Mouse (Mus musculus) limb, embryonic 10.5 days (tissue): ENCODE results near the gene Wdr59. TPM values are rescaled to one million over a fixed set of nuclear protein-coding genes. Genes with fewer than 3 reads are reported as not detected.

Experiments
- DNase-seq: peaks from one replicate; pipeline ENCODE4 v3.0.0-alpha.2; 2017; ENCODE audit warnings: low spot score
- H3K27ac ChIP-seq: fragments of 300-500 bp; sonication (generic); 2 replicates; pipeline ENCODE4 v1.5.1; 2016; ENCODE audit warnings: mild to moderate bottlenecking
- H3K27me3 ChIP-seq: fragments of 300-500 bp; sonication (generic); 2 replicates; pipeline ENCODE4 v1.6.1; 2016; ENCODE audit warnings: low read depth, mild to moderate bottlenecking; ENCODE audit not compliant: poor library complexity, severe bottlenecking
- H3K36me3 ChIP-seq: fragments of 300-500 bp; sonication (generic); 2 replicates; pipeline ENCODE4 v1.6.1; 2016; ENCODE audit warnings: mild to moderate bottlenecking, moderate library complexity
- H3K4me1 ChIP-seq: fragments of 300-500 bp; sonication (generic); 2 replicates; pipeline ENCODE4 v1.6.1; 2016
- H3K4me3 ChIP-seq: fragments of 300-500 bp; sonication (generic); 2 replicates; pipeline ENCODE4 v1.5.1; 2016; ENCODE audit warnings: mild to moderate bottlenecking, moderate library complexity
- H3K9me3 ChIP-seq: fragments of 300-500 bp; sonication (generic); replicated peaks from 2 replicates; pipeline ENCODE4 v1.6.1; 2016; ENCODE audit warnings: mild to moderate bottlenecking
- WGBS: fragments of 180-500 bp; shearing (Covaris S2); methylation state at CpG from one replicate; pipeline ENCODE4 v1.1.7; 2016; 5-methylcytosine and 5-hydroxymethylcytosine counted together
- polyA plus RNA-seq: library from polyadenylated mRNA; unstranded; fragments of >200 nt; fragmentation: Nextera tagmentation; extraction: Ambion mirVana; gene quantifications from 2 replicates; pipeline ENCODE4 v1.2.1, GENCODE M21; 2016

Wdr59 gene
- polyA plus RNA-seq, 1 experiment from 2014 or later = 6.4 TPM

GRCm38 (mm10) chr8:111535491-111535890 lies 13.6 kb upstream of the Wdr59 start:
- Histone ChIP-seq H3K36me3 (peaks cover 2% of the 10 kb centered on the region; the same call in 1 of the 2 replicates), H3K9me3 (no peaks in the 10 kb centered on the region), H3K4me1 (peaks cover 30% of the 10 kb centered on the region), H3K27me3 (no peaks in the 10 kb centered on the region), H3K4me3 (peak overlapping the region; percentile 99), H3K27ac (peak overlapping the region; percentile 98)
- WGBS = 53% methylated on average over 5 of the region's 5 CpGs
- DNase-seq = no peak

- no peaks in the 10 kb centered on the region for H3K27me3 ChIP-seq
- WGBS = 81% methylated on average over 4 of the region's 4 CpGs
- no peaks in the 10 kb centered on the region for H3K9me3 ChIP-seq
- peaks cover 11% of the 10 kb centered on the region for H3K4me1 ChIP-seq
- DNase-seq = no peak
- H3K4me3 ChIP-seq = no peak overlapping the region
- H3K27ac ChIP-seq = no peak overlapping the region
- no peaks in the 10 kb centered on the region for H3K36me3 ChIP-seq
Observed at GRCm38 (mm10) chr8:111533503-111533902, 11.6 kb upstream of the Wdr59 start.

GRCm38 (mm10) chr8:111531621-111532020 lies 9.7 kb upstream of the Wdr59 start:
- Histone ChIP-seq H3K4me1 (no peaks in the 10 kb centered on the region), H3K27me3 (no peaks in the 10 kb centered on the region), H3K4me3 (no peak overlapping the region), H3K27ac (no peak overlapping the region), H3K36me3 (no peaks in the 10 kb centered on the region), H3K9me3 (no peaks in the 10 kb centered on the region)
- 89% methylated on average over 17 of the region's 17 CpGs for WGBS
- no peak for DNase-seq

GRCm38 (mm10) chr8:111531191-111531590 lies 9.3 kb upstream of the Wdr59 start:
- no peak overlapping the region for H3K4me3 ChIP-seq

GRCm38 (mm10) chr8:111528071-111528470 lies 6.2 kb upstream of the Wdr59 start:
- Histone ChIP-seq H3K36me3 (no peaks in the 10 kb centered on the region), H3K4me1 (no peaks in the 10 kb centered on the region), H3K27ac (no peak overlapping the region), H3K9me3 (no peaks in the 10 kb centered on the region), H3K27me3 (no peaks in the 10 kb centered on the region), H3K4me3 (no peak overlapping the region)
- 83% methylated on average over 5 of the region's 5 CpGs for WGBS
- DNase-seq = no peak

More at GRCm38 (mm10) chr8:111531191-111531590, 9.3 kb upstream of the Wdr59 start:
- Histone ChIP-seq H3K27me3 (no peaks in the 10 kb centered on the region), H3K36me3 (no peaks in the 10 kb centered on the region), H3K27ac (no peak overlapping the region), H3K4me1 (no peaks in the 10 kb centered on the region), H3K9me3 (no peaks in the 10 kb centered on the region)
- DNase-seq = no peak
- 78% methylated on average over 12 of the region's 12 CpGs for WGBS

- WGBS = 78% methylated on average over 8 of the region's 8 CpGs
- DNase-seq = no peak
- Histone ChIP-seq H3K9me3 (no peaks in the 10 kb centered on the region), H3K27me3 (no peaks in the 10 kb centered on the region), H3K4me1 (no peaks in the 10 kb centered on the region), H3K27ac (no peak overlapping the region), H3K36me3 (no peaks in the 10 kb centered on the region), H3K4me3 (no peak overlapping the region)
Observed at GRCm38 (mm10) chr8:111527149-111527548, 5.3 kb upstream of the Wdr59 start.

- 85% methylated on average over 6 of the region's 6 CpGs for WGBS
- H3K4me3 ChIP-seq = no peak overlapping the region
- no peak overlapping the region for H3K27ac ChIP-seq
- H3K9me3 ChIP-seq = no peaks in the 10 kb centered on the region
- no peaks in the 10 kb centered on the region for H3K36me3 ChIP-seq
- DNase-seq = no peak
- no peaks in the 10 kb centered on the region for H3K27me3 ChIP-seq
- peaks cover under 1% of the 10 kb centered on the region; the same call in 1 of the 2 replicates for H3K4me1 ChIP-seq
Observed at GRCm38 (mm10) chr8:111526403-111527024, 4.6 kb upstream of the Wdr59 start.

GRCm38 (mm10) chr8:111517466-111517865 lies 4.4 kb downstream of the Wdr59 start:
- Histone ChIP-seq H3K27me3 (no peaks in the 10 kb centered on the region), H3K27ac (no peak overlapping the region), H3K36me3 (peaks cover 13% of the 10 kb centered on the region), H3K4me1 (peaks cover 11% of the 10 kb centered on the region), H3K4me3 (no peak overlapping the region), H3K9me3 (no peaks in the 10 kb centered on the region)
- 85% methylated on average over 2 of the region's 2 CpGs for WGBS
- DNase-seq = no peak

GRCm38 (mm10) chr8:111516451-111517035 lies 5.3 kb downstream of the Wdr59 start:
- Histone ChIP-seq H3K36me3 (peaks cover 13% of the 10 kb centered on the region), H3K27ac (no peak overlapping the region), H3K4me1 (peaks cover 10% of the 10 kb centered on the region), H3K4me3 (no peak overlapping the region), H3K27me3 (no peaks in the 10 kb centered on the region), H3K9me3 (no peaks in the 10 kb centered on the region)
- DNase-seq = no peak
- WGBS = 76% methylated on average over 7 of the region's 7 CpGs

GRCm38 (mm10) chr8:111513446-111513845 lies 8.4 kb downstream of the Wdr59 start:
- Histone ChIP-seq H3K27me3 (no peaks in the 10 kb centered on the region), H3K27ac (no peak overlapping the region), H3K4me1 (no peaks in the 10 kb centered on the region), H3K4me3 (no peak overlapping the region), H3K36me3 (peaks cover 13% of the 10 kb centered on the region), H3K9me3 (no peaks in the 10 kb centered on the region)
- DNase-seq = no peak
- WGBS = 85% methylated on average over 8 of the region's 8 CpGs

GRCm38 (mm10) chr8:111512941-111513340 lies 9.0 kb downstream of the Wdr59 start:
- Histone ChIP-seq H3K4me3 (no peak overlapping the region), H3K27me3 (no peaks in the 10 kb centered on the region), H3K4me1 (no peaks in the 10 kb centered on the region), H3K9me3 (no peaks in the 10 kb centered on the region), H3K27ac (no peak overlapping the region), H3K36me3 (peaks cover 13% of the 10 kb centered on the region)
- WGBS = 90% methylated on average over 7 of the region's 7 CpGs
- DNase-seq = no peak

- H3K4me1 ChIP-seq = no peaks in the 10 kb centered on the region
- peaks cover 2% of the 10 kb centered on the region for H3K36me3 ChIP-seq
- H3K27me3 ChIP-seq = no peaks in the 10 kb centered on the region
- 67% methylated on average over 4 of the region's 4 CpGs for WGBS
- H3K9me3 ChIP-seq = no peaks in the 10 kb centered on the region
- no peak for DNase-seq
- no peak overlapping the region for H3K27ac ChIP-seq
- no peak overlapping the region for H3K4me3 ChIP-seq
Observed at GRCm38 (mm10) chr8:111510401-111510800, 11.5 kb downstream of the Wdr59 start.

- WGBS = 87% methylated on average over 11 of the region's 11 CpGs
Observed at GRCm38 (mm10) chr8:111509278-111509677, 12.6 kb downstream of the Wdr59 start.

More at GRCm38 (mm10) chr8:111509278-111509677, 12.6 kb downstream of the Wdr59 start:
- Histone ChIP-seq H3K36me3 (peaks cover 4% of the 10 kb centered on the region), H3K9me3 (no peaks in the 10 kb centered on the region), H3K27ac (no peak overlapping the region), H3K4me1 (no peaks in the 10 kb centered on the region), H3K27me3 (no peaks in the 10 kb centered on the region), H3K4me3 (no peak overlapping the region)
- DNase-seq = no peak
